Mouse (Mus musculus) neural tube, embryonic 14.5 days (tissue): ENCODE results near the gene Rmdn2. TPM values are rescaled to one million over a fixed set of nuclear protein-coding genes. Genes with fewer than 3 reads are reported as not detected.
A peak's percentile ranks its signal among the peaks of the same experiment; 100 is the strongest.

Experiments
- ATAC-seq: fragments of 200-750 bp; cut with Nextera tagmentation; 2 replicates; pipeline ENCODE4 v1.8.0; 2017; ENCODE audit warnings: low read depth, mild to moderate bottlenecking, moderate TSS enrichment, moderate library complexity
- H3K27ac ChIP-seq: fragments of 300-500 bp; sonication (generic); 2 replicates; pipeline ENCODE4 v1.5.1; 2014; ENCODE audit warnings: low read depth, mild to moderate bottlenecking, control low read depth, low read length, moderate library complexity, mixed read lengths
- H3K27me3 ChIP-seq: fragments of 300-500 bp; sonication (generic); 2 replicates; pipeline ENCODE4 v1.6.1; 2014; ENCODE audit warnings: low read length; ENCODE audit not compliant: control insufficient read depth, insufficient read depth
- H3K36me3 ChIP-seq: fragments of 300-500 bp; sonication (generic); 2 replicates; pipeline ENCODE4 v1.6.1; 2014; ENCODE audit warnings: low read length, mixed read lengths; ENCODE audit not compliant: control insufficient read depth, insufficient read depth
- H3K4me1 ChIP-seq: fragments of 300-500 bp; sonication (generic); 2 replicates; pipeline ENCODE4 v1.6.1; 2014; ENCODE audit warnings: low read length; ENCODE audit not compliant: control insufficient read depth, insufficient read depth
- H3K4me2 ChIP-seq: fragments of 300-500 bp; sonication (generic); 2 replicates; pipeline ENCODE4 v1.6.1; 2014; ENCODE audit warnings: mild to moderate bottlenecking, low read depth, low read length, control low read depth
- H3K4me3 ChIP-seq: fragments of 300-500 bp; sonication (generic); 2 replicates; pipeline ENCODE4 v1.5.1; 2014; ENCODE audit warnings: low read depth, low read length, control low read depth, mixed read lengths
- H3K9ac ChIP-seq: fragments of 300-500 bp; sonication (generic); replicated peaks from 2 replicates; pipeline ENCODE4 v1.6.1; 2014; ENCODE audit warnings: low read depth, mild to moderate bottlenecking, control low read depth, low read length, mixed read lengths
- H3K9me3 ChIP-seq: fragments of 300-500 bp; sonication (generic); 2 replicates; pipeline ENCODE4 v1.6.1; 2016; ENCODE audit warnings: low read length; ENCODE audit not compliant: control insufficient read depth
- WGBS: fragments of 180-500 bp; shearing (Covaris S2); extraction: QIAGEN DNeasy Blood & Tissue Kit; methylation state at CpG from one replicate; pipeline ENCODE4 v1.1.7; 2014; 5-methylcytosine and 5-hydroxymethylcytosine counted together
- polyA plus RNA-seq: library from polyadenylated mRNA; unstranded; fragments of >200 nt; fragmentation: Nextera tagmentation; extraction: Ambion mirVana; gene quantifications from 2 replicates; pipeline ENCODE4 v1.2.1, GENCODE M21; 2014

Gene Rmdn2
- 9.9 and 11.0 TPM in 2 replicates for polyA plus RNA-seq

DNA sequence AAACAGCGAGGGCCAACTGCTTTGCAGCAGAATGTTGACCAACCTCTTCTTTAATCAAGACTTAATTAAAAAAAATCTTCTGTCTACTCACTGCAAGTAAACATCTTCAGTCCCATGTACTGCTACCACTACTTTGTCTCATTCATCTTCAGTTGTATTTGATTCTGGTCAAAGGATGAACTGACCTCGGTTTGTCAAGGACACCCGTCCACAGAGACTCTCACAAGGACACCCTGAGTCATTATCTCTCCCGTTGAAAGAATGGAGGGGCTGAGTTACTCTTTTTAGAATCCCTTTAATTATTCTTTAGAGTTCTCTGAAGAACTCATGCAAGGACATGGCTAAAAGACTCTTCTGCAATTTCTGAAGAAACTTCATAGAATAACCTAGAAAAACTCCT lies at the start of gene Rmdn2:
Rmdn2 (plus strand) TSS at position 319 of the 400 bp plus-strand sequence.
- no peak within 1 kb of the TSS for H3K27ac ChIP-seq
- no peak for ATAC-seq
- H3K4me2 ChIP-seq = no peak within 1 kb of the TSS
- no peak within 1 kb of the TSS for H3K9ac ChIP-seq
- no peaks in the 10 kb centered on the region for H3K36me3 ChIP-seq
- no peaks in the 10 kb centered on the region for H3K27me3 ChIP-seq
- 92% methylated on average over 4 of the region's 4 CpGs for WGBS
- H3K4me3 ChIP-seq = no peak within 1 kb of the TSS
- no peaks in the 10 kb centered on the region for H3K9me3 ChIP-seq
- H3K4me1 ChIP-seq = 0 out of 2 replicates have a peak, but pooled peaks cover 6% of the 10 kb centered on the region

DNA sequence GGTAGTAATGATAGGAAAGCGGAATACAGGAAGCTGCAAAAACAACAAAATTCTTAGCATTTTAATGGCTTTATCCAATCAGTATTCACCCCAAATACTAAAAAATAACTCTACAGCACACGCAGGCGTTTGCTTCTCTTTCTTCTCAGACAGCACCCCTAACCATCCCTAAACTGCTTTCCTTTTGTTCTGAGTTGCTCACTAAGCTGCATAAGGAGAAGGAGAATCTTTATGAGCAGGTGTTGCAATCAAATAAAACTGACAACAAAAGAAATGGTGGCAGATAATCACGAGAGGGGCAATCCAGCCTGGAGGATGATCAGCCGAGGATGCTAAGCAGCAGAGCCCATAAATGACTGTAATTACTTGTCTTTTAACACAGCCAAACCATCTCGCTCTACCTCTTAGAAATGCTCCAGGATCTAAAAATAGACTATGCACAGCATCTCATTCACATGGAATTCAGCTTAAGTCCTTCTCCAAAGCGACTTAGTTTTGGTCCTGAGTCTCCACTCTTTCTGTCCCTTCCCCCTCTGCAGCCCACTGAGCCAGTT lies 48.5 kb upstream of the Rmdn2 start:
- 29% methylated on average over 7 of the region's 7 CpGs for WGBS
- ATAC-seq = peak; percentile 11; the same call in 1 of the 2 replicates

DNA sequence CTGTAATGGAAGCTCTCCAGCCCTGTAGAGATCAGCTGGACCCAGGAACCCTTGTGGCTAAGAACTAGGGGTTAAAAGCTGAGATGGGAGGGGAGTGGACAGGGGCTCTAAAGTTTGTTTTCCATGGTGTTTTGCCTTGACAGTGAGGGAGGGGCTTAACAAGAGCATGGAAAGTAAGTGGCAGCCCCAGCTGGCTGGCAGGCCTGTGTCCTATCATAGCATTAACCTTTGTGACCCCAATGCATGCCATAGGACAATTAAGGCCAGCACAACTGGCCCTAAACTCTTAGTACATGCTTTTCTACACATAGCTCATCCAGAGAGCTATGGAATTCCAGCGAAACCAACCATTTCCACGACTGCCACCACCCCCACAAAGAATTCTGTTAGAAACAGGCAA lies 47.9 kb upstream of the Rmdn2 start:
- H3K27ac ChIP-seq = no peak overlapping the region
- no peak overlapping the region for H3K4me3 ChIP-seq
- WGBS = 39% methylated on average over 2 of the region's 2 CpGs
- no peak overlapping the region for H3K4me2 ChIP-seq
- no peaks in the 10 kb centered on the region for H3K27me3 ChIP-seq
- ATAC-seq = no peak
- no peaks in the 10 kb centered on the region for H3K4me1 ChIP-seq
- H3K9me3 ChIP-seq = 0 out of 2 replicates have a peak, but pooled peaks cover 3% of the 10 kb centered on the region
- no peak overlapping the region for H3K9ac ChIP-seq
- no peaks in the 10 kb centered on the region for H3K36me3 ChIP-seq

More for the DNA sequence above, 48.5 kb upstream of the Rmdn2 start:
- H3K27me3 ChIP-seq = no peaks in the 10 kb centered on the region
- H3K27ac ChIP-seq = no peak overlapping the region
- H3K4me3 ChIP-seq = no peak overlapping the region
- no peak overlapping the region for H3K4me2 ChIP-seq
- H3K9ac ChIP-seq = no peak overlapping the region
- H3K9me3 ChIP-seq = 0 out of 2 replicates have a peak, but pooled peaks cover 3% of the 10 kb centered on the region
- no peaks in the 10 kb centered on the region for H3K4me1 ChIP-seq
- H3K36me3 ChIP-seq = no peaks in the 10 kb centered on the region

DNA sequence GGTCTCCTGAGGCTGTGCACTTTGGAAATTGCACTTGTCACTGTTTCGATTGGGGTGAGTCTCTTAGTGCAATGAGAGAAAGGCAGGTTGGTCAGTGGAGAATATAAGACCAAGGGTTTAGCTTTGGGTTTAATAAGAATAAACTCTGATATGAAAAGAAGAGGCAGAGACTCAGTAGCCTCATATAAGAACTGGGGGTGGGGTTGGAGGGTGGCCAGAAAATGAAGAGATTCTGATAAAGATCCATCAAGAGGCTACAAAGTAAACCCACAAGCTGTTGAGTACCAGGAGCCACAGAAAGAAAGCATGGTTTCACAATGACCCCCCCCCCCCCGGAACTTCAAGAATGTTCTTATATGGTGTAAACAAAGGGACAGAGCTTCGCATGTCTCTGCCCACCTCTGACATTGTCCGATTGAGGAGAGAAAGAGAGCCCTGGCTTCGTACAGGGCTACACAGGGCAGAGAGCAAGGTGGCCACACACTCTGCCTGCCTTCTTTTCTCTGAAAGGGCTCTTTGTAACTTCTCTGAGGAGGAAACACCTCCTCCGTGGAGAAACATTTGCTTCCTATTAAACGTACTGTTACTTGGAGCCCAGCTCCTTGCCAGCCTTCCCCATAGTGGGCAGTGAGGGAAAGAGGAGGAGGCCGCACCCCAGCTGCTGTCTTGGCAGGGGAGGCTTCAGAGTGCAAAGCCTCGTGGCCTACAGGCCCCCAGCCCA lies 46.3 kb upstream of the Rmdn2 start:
- ATAC-seq = no peak
- no peak overlapping the region for H3K4me2 ChIP-seq

DNA sequence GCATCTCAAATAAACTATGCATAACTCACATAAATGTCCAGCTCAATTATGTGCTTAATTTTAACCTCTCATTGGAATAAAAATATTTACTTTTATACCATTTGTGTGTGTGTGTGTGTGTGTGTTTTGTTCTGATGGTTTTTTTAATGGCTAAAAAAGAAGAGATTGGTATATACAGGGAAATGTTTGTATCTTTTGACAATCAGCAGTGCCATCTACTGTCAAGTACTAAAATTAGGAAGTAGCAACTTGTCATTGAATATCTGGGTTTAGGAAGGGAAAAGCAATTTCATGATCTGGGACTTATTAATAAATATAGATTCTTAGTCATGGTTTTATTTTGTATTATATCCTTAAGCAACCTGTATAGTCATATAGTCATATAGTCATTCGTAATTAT lies 43.3 kb upstream of the Rmdn2 start:
- H3K27ac ChIP-seq = no peak overlapping the region
- H3K9ac ChIP-seq = no peak overlapping the region
- no peak overlapping the region for H3K4me3 ChIP-seq
- no peaks in the 10 kb centered on the region for H3K9me3 ChIP-seq
- H3K4me1 ChIP-seq = no peaks in the 10 kb centered on the region
- no peaks in the 10 kb centered on the region for H3K36me3 ChIP-seq
- no peak overlapping the region for H3K4me2 ChIP-seq
- no peaks in the 10 kb centered on the region for H3K27me3 ChIP-seq
- no peak for ATAC-seq
- WGBS = 98% methylated on average over 1 of the region's 1 CpGs

More for the DNA sequence above, 46.3 kb upstream of the Rmdn2 start:
- no peaks in the 10 kb centered on the region for H3K36me3 ChIP-seq
- 51% methylated on average over 9 of the region's 9 CpGs for WGBS
- H3K27ac ChIP-seq = no peak overlapping the region
- H3K9ac ChIP-seq = no peak overlapping the region
- no peaks in the 10 kb centered on the region for H3K4me1 ChIP-seq
- H3K4me3 ChIP-seq = no peak overlapping the region
- no peaks in the 10 kb centered on the region for H3K9me3 ChIP-seq
- no peaks in the 10 kb centered on the region for H3K27me3 ChIP-seq

DNA sequence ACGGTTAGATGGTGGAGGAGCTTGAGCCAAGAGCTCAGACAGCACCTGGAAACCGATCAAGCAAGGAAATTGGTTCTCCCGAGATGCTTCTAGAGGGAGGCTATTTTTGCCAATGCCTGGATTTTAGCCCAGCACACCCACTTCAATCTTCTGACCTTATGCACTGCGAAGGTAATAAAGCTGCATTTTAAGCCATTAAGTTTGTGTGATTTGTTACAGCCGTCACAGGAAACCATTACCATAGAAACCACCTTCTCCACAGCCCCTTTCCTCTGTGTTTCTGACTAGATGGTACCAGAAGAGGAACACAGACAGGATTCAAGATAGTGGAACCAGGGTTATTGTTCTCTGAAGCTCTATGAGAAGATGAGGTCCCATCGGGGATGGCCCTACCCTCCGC lies 33.3 kb upstream of the Rmdn2 start:
- Histone ChIP-seq H3K9ac (no peak overlapping the region), H3K4me3 (no peak overlapping the region), H3K9me3 (no peaks in the 10 kb centered on the region), H3K4me2 (no peak overlapping the region), H3K27ac (no peak overlapping the region), H3K4me1 (no peaks in the 10 kb centered on the region), H3K27me3 (no peaks in the 10 kb centered on the region), H3K36me3 (no peaks in the 10 kb centered on the region)
- ATAC-seq = no peak
- WGBS = 64% methylated on average over 7 of the region's 7 CpGs

DNA sequence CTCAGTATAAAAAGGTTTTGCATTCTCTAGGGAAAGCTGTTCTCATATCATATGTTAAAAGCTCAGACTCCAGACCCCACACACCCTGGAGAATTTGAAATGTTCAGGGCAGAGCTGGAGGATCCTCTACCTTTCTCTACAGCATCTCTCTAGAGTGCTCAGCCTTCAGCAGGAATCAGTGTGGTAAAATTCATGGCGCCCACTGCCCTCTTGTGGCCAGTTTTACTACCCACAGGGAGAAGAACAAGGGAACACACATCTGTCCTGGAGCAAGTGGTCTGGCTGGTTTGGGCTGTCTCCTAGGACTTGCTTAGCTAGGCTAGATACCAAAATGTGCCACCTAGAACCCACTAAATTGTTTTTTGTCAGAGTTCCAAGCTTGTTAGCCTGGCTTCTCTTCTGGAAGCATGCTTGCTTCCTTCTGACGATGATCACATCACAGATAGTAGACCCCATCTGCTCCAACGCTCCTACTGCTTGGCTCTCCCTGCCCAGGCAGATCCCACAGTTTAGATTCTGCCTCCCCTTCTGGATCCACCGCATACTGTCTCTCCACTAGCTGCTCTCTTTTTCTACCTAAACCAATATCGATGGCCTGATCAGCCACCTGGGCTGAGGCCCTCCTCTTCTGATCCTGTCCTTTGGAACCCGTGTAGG lies 31.3 kb upstream of the Rmdn2 start:
- no peaks in the 10 kb centered on the region for H3K9me3 ChIP-seq
- no peak overlapping the region for H3K9ac ChIP-seq
- no peaks in the 10 kb centered on the region for H3K4me1 ChIP-seq
- H3K4me2 ChIP-seq = no peak overlapping the region
- no peaks in the 10 kb centered on the region for H3K36me3 ChIP-seq
- no peak overlapping the region for H3K4me3 ChIP-seq
- no peaks in the 10 kb centered on the region for H3K27me3 ChIP-seq
- peak; percentile 87 for ATAC-seq
- 72% methylated on average over 6 of the region's 6 CpGs for WGBS
- no peak overlapping the region for H3K27ac ChIP-seq

DNA sequence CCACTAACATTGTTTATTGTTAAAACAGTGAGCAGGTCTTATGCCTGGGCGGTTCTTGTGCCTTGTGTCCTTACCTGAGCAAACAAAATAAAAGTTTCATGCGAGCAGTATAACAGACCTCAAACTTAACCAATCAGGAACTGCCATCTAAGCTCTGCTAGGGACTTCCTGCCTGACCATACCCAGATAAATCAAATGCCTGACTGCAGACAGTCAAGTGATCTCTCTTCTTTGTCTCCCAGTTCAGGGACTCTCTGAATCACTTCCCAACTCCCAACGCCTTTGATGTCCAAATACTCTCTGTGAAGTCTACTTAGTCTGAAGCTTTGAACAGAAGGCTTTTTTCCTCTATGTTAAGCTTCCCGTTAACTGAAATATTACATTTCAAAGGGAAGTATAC lies 28.2 kb upstream of the Rmdn2 start:
- Histone ChIP-seq H3K27me3 (no peaks in the 10 kb centered on the region), H3K9me3 (no peaks in the 10 kb centered on the region), H3K4me1 (no peaks in the 10 kb centered on the region), H3K4me3 (no peak overlapping the region), H3K27ac (no peak overlapping the region), H3K36me3 (no peaks in the 10 kb centered on the region), H3K4me2 (no peak overlapping the region), H3K9ac (no peak overlapping the region)
- ATAC-seq = no peak
- 79% methylated on average over 4 of the region's 4 CpGs for WGBS

DNA sequence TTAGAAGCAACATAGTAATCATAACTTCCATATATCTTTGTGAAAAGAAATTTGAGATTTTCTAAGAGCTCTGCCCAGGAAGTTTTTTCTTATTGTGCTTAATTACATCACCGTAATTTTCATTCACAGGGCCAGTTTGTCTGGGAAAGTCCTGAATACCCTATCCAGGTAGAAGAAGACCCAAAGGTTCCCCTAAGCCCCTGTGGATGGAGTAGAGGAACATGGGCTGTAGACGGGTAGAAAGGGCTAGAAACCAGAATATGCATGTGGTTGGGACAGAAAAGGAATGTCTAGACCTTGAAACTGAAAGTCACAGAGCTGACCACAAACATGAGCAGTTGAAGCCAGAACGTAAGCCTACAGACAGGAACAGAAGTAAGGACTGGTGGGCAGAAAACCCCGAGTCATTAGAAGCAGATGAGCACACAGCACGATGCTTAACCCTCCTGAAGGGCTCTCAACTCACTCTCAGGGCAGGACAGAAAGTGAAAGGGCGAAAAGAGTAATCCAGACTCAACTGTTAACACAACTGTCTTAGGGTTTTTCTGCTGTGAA lies 27.3 kb upstream of the Rmdn2 start:
- no peaks in the 10 kb centered on the region for H3K27me3 ChIP-seq
- H3K36me3 ChIP-seq = no peaks in the 10 kb centered on the region
- 81% methylated on average over 6 of the region's 6 CpGs for WGBS
- H3K4me3 ChIP-seq = no peak overlapping the region
- H3K9me3 ChIP-seq = no peaks in the 10 kb centered on the region
- H3K9ac ChIP-seq = no peak overlapping the region
- no peak overlapping the region for H3K4me2 ChIP-seq
- no peaks in the 10 kb centered on the region for H3K4me1 ChIP-seq
- no peak overlapping the region for H3K27ac ChIP-seq
- no peak for ATAC-seq
